Comparison of ENCODE assay signal across 8 mouse cellular contexts in the genomic region with DNA sequence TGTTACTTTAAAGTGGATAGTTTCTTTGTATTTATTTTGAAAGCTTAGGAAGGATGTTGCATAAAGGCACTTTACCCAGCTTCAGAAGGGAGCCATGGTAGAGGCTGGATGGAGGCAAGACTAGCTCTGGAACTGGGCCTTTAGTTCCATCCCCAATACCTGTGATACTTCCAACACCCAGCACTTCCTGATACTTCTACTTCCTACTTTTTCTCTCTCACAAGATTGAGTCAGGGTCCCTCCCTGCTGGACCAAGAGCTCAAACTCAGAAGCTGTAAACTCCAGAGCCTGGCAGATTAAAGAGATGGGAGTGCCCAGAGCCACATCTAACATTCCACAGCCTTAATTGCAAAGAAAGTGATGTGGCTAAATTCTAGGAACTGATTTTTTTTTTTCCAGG. TPM values are rescaled to one million over a fixed set of nuclear protein-coding genes. Genes with fewer than 3 reads are reported as not detected.
DNase-seq lines count a peak whose midpoint lies in the region; ATAC-seq and TF ChIP-seq lines count a peak whose summit lies in the region.

No protein-coding gene starts in this region.

- no peak for TF ChIP-seq POLR2A in ES-Bruce4 (IDR thresholded peaks at IDR 0.05; ENCODE audit: insufficient read depth, low read length)

- no peak for DNase-seq in gastrocnemius, adult 2 months
- DNase-seq in gastrocnemius, postnatal 10 days = no peak
- DNase-seq in forebrain, embryonic 11.5 days (ENCODE audit: low spot score) = no peak
- DNase-seq in thymus, postnatal 14 days = peak; percentile 23
- no peak for DNase-seq in cerebellum, adult 9-11 months
- no peak for DNase-seq in cerebellum, adult 11 months

- no peaks in the 10 kb centered on the region for H3K27me3 ChIP-seq in ES-Bruce4 (ENCODE audit: control insufficient read depth, insufficient read depth, low read length, poor library complexity, severe bottlenecking)
- no peaks in the 10 kb centered on the region for H3K27me3 ChIP-seq in forebrain, embryonic 11.5 days (ENCODE audit: control insufficient read depth, insufficient read depth, low read length)
- no peaks in the 10 kb centered on the region for H3K27me3 ChIP-seq in liver, embryonic 12.5 days (replicated peaks)

- no peaks in the 10 kb centered on the region for H3K4me1 ChIP-seq in ES-Bruce4 (ENCODE audit: control insufficient read depth, insufficient read depth, low read length)
- peaks cover 16% of the 10 kb centered on the region for H3K4me1 ChIP-seq in forebrain, embryonic 11.5 days (replicated peaks; ENCODE audit: control insufficient read depth, insufficient read depth, low read length)
- peaks cover 51% of the 10 kb centered on the region for H3K4me1 ChIP-seq in liver, embryonic 12.5 days

- ATAC-seq in forebrain, embryonic 11.5 days (replicated peaks; ENCODE audit: low FRiP score) = no peak
- ATAC-seq in liver, embryonic 12.5 days = no peak

- H3K27ac ChIP-seq in gastrocnemius, adult 2 months = peak overlapping the region; percentile 95
- peak overlapping the region; percentile 92 for H3K27ac ChIP-seq in ES-Bruce4 (ENCODE audit: insufficient read depth, low read length)
- H3K27ac ChIP-seq in forebrain, embryonic 11.5 days (ENCODE audit: low read depth, low read length) = peak overlapping the region; percentile 99
- peak overlapping the region; percentile 100 for H3K27ac ChIP-seq in liver, embryonic 12.5 days

- no peak for TF ChIP-seq EP300 in ES-Bruce4 (IDR thresholded peaks at IDR 0.05; ENCODE audit: insufficient read depth, low read depth, low read length)

- TF ChIP-seq CTCF in gastrocnemius, adult 2 months (IDR thresholded peaks at IDR 0.05) = no peak
- TF ChIP-seq CTCF in ES-Bruce4 (IDR thresholded peaks at IDR 0.05; ENCODE audit: low read depth, low read length) = no peak

- no peaks in the 10 kb centered on the region for H3K9me3 ChIP-seq in ES-Bruce4 (replicated peaks; ENCODE audit: control insufficient read depth, insufficient read depth, low read length, poor library complexity, severe bottlenecking)
- H3K9me3 ChIP-seq in forebrain, embryonic 11.5 days (ENCODE audit: control insufficient read depth, low read length) = no peaks in the 10 kb centered on the region
- no peaks in the 10 kb centered on the region for H3K9me3 ChIP-seq in liver, embryonic 12.5 days (replicated peaks)

- 0 out of 2 replicates have a peak overlapping the region, but pooled peaks have one; percentile 74 for H3K9ac ChIP-seq in ES-Bruce4 (ENCODE audit: low read depth, poor library complexity, severe bottlenecking)
- H3K9ac ChIP-seq in forebrain, embryonic 11.5 days (ENCODE audit: low read length) = peak overlapping the region; percentile 87
- peak overlapping the region; percentile 86 for H3K9ac ChIP-seq in liver, embryonic 12.5 days

- no peaks in the 10 kb centered on the region for H3K36me3 ChIP-seq in ES-Bruce4 (ENCODE audit: control insufficient read depth, insufficient read depth, low read length, poor library complexity, severe bottlenecking)
- H3K36me3 ChIP-seq in forebrain, embryonic 11.5 days (ENCODE audit: control insufficient read depth, insufficient read depth, low read length) = no peaks in the 10 kb centered on the region
- H3K36me3 ChIP-seq in liver, embryonic 12.5 days = no peaks in the 10 kb centered on the region

- peak overlapping the region; percentile 84 for H3K4me2 ChIP-seq in forebrain, embryonic 11.5 days (ENCODE audit: low read depth, low read length, severe bottlenecking)
- H3K4me2 ChIP-seq in liver, embryonic 12.5 days = peak overlapping the region; percentile 78

- intact Hi-C loops in gastrocnemius, adult 2 months (cut with DNase I) = loop anchor here (5.0 kb wide), 5 partner anchors 38 to 178 kb away; partner anchors contain the start of genes Hist1h1a, Hist1h1e, Hist1h1t and Hist1h2af

- H3K4me3 ChIP-seq in gastrocnemius, adult 2 months = peak overlapping the region; percentile 85
- H3K4me3 ChIP-seq in ES-Bruce4 (ENCODE audit: low read depth, low read length) = no peak overlapping the region
- H3K4me3 ChIP-seq in forebrain, embryonic 11.5 days (ENCODE audit: low read depth, low read length) = peak overlapping the region; percentile 40; the same call in 1 of the 2 replicates
- H3K4me3 ChIP-seq in liver, embryonic 12.5 days = peak overlapping the region; percentile 61

RNA-seq across cellular contexts. Expression of gene Hist1h4d, which starts 2.9 kb away (rescaled TPM):
- 10 to 100 TPM; 31.0 to 36.0 TPM for total RNA-seq in gastrocnemius, adult 2 months (2021)
- total RNA-seq in gastrocnemius, postnatal 10 days (2021) = 100 to 1,000 TPM; 165 to 171 TPM
- polyA plus RNA-seq in ES-Bruce4 (2011; ENCODE audit: insufficient read depth, insufficient read length, low read depth, missing spikeins) = 4.3 and 4.8 TPM in 2 replicates
- 132 and 133 TPM in 2 replicates for polyA plus RNA-seq in forebrain, embryonic 11.5 days (2014; fragmentation: Nextera tagmentation; extraction: Ambion mirVana)
- 128 and 134 TPM in 2 replicates for polyA plus RNA-seq in liver, embryonic 12.5 days (2016; fragmentation: Nextera tagmentation; extraction: Ambion mirVana)

RNA-seq across cellular contexts. Expression of gene Hist1h3d, which starts 8.8 kb away (rescaled TPM):
- total RNA-seq in gastrocnemius, adult 2 months (2021) = 1 to 10 TPM; 2.0 to 3.0 TPM
- total RNA-seq in gastrocnemius, postnatal 10 days (2021) = 10 to 100 TPM; 25.8 to 30.6 TPM
- 3.2 and 4.7 TPM in 2 replicates for polyA plus RNA-seq in ES-Bruce4 (2011; ENCODE audit: insufficient read depth, insufficient read length, low read depth, missing spikeins)
- polyA plus RNA-seq in forebrain, embryonic 11.5 days (2014; fragmentation: Nextera tagmentation; extraction: Ambion mirVana) = 11.9 and 13.9 TPM in 2 replicates
- 5.3 and 6.2 TPM in 2 replicates for polyA plus RNA-seq in liver, embryonic 12.5 days (2016; fragmentation: Nextera tagmentation; extraction: Ambion mirVana)

RNA-seq across cellular contexts. Expression of gene Hist1h2ad, which starts 10.2 kb away (rescaled TPM):
- total RNA-seq in gastrocnemius, adult 2 months (2021) = 1 to 10 TPM; 1.0 to 1.3 TPM
- total RNA-seq in gastrocnemius, postnatal 10 days (2021) = 10 to 100 TPM; 16.0 to 20.6 TPM
- 2.0 TPM in 1 of 2 replicates, not detected in the other for polyA plus RNA-seq in ES-Bruce4 (2011; ENCODE audit: insufficient read depth, insufficient read length, low read depth, missing spikeins)
- polyA plus RNA-seq in forebrain, embryonic 11.5 days (2014; fragmentation: Nextera tagmentation; extraction: Ambion mirVana) = 2.5 and 3.0 TPM in 2 replicates
- 1.2 and 3.1 TPM in 2 replicates for polyA plus RNA-seq in liver, embryonic 12.5 days (2016; fragmentation: Nextera tagmentation; extraction: Ambion mirVana)

RNA-seq across cellular contexts. Expression of gene Hist1h2bf, which starts 10.3 kb away (rescaled TPM):
- total RNA-seq in gastrocnemius, adult 2 months (2021) = 1 to 10 TPM; 3.6 to 3.8 TPM
- total RNA-seq in gastrocnemius, postnatal 10 days (2021) = 100 to 1,000 TPM; 121 to 140 TPM
- polyA plus RNA-seq in ES-Bruce4 (2011; ENCODE audit: insufficient read depth, insufficient read length, low read depth, missing spikeins) = 21.5 and 23.2 TPM in 2 replicates
- 4.5 and 5.9 TPM in 2 replicates for polyA plus RNA-seq in forebrain, embryonic 11.5 days (2014; fragmentation: Nextera tagmentation; extraction: Ambion mirVana)
- 7.1 and 9.9 TPM in 2 replicates for polyA plus RNA-seq in liver, embryonic 12.5 days (2016; fragmentation: Nextera tagmentation; extraction: Ambion mirVana)

RNA-seq across cellular contexts. Expression of gene Hist1h2bg, which starts 13.1 kb away (rescaled TPM):
- total RNA-seq in gastrocnemius, adult 2 months (2021) = 1 to 10 TPM; 2.9 to 7.6 TPM
- total RNA-seq in gastrocnemius, postnatal 10 days (2021) = 100 to 1,000 TPM; 245 to 257 TPM
- polyA plus RNA-seq in ES-Bruce4 (2011; ENCODE audit: insufficient read depth, insufficient read length, low read depth, missing spikeins) = 13.4 and 16.7 TPM in 2 replicates
- polyA plus RNA-seq in forebrain, embryonic 11.5 days (2014; fragmentation: Nextera tagmentation; extraction: Ambion mirVana) = 7.4 and 10.0 TPM in 2 replicates
- polyA plus RNA-seq in liver, embryonic 12.5 days (2016; fragmentation: Nextera tagmentation; extraction: Ambion mirVana) = 10.7 and 14.4 TPM in 2 replicates

Comparison
In these comparisons a context has a peak if more than half of its experiments do, and no peak if none do; other contexts are left out.
1. RNA of gene Hist1h4d, which starts 2.9 kb away (polyA plus RNA-seq): 128 to 134 TPM in liver, embryonic 12.5 days and 132 to 133 TPM in forebrain, embryonic 11.5 days; 4.3 to 4.8 TPM in ES-Bruce4; every median in the first group is over 10 times any median in the second.
2. Peak in every context shown above with its lines, with median percentiles within 50 percentile points of each other: H3K27ac ChIP-seq and H3K9ac ChIP-seq.